Mouse (Mus musculus): ENCODE measurements around the gene Kifap3. TPM values are rescaled to one million over a fixed set of nuclear protein-coding genes. Genes with fewer than 3 reads are reported as not detected.
"Not testable (repeated sequence)": the region's sequence is repeated elsewhere in the genome, so short reads cannot be mapped to it uniquely, and the experiment has no call there.

Gene Kifap3
- polyA plus RNA-seq, 1 experiment: 2.7 TPM

GRCm38 (mm10) chr1:163821365-163821764 is 42.0 kb downstream of the Kifap3 start:
- no peaks in the 10 kb centered on the region for H3K4me1 ChIP-seq (replicated peaks; ENCODE audit: control insufficient read depth, insufficient read depth, low read length)
- H3K36me3 ChIP-seq (ENCODE audit: control insufficient read depth, insufficient read depth, low read length): no peaks in the 10 kb centered on the region
- TF ChIP-seq CTCF (IDR thresholded peaks at IDR 0.05; ENCODE audit: borderline replicate concordance, control insufficient read depth, extremely low read depth, insufficient read depth, low read length, poor library complexity): no peak
- TF ChIP-seq POLR2A (IDR thresholded peaks at IDR 0.05; ENCODE audit: control insufficient read depth, extremely low read depth, insufficient read depth, low read length, poor library complexity): no peak
- DNase-seq: no peak
- no peak overlapping the region for H3K27ac ChIP-seq (ENCODE audit: control insufficient read depth, insufficient read depth, low read length)
- H3K27me3 ChIP-seq (ENCODE audit: control insufficient read depth, insufficient read depth, low read length): no peaks in the 10 kb centered on the region
- H3K4me3 ChIP-seq (ENCODE audit: control insufficient read depth, insufficient read depth, low read length): no peak overlapping the region
- WGBS: 93% methylated on average over 4 of the region's 4 CpGs

GRCm38 (mm10) chr1:163829482-163829881 is 50.1 kb downstream of the Kifap3 start:
- Histone ChIP-seq H3K4me1 (replicated peaks; ENCODE audit: control insufficient read depth, insufficient read depth, low read length) (no peaks in the 10 kb centered on the region), H3K27me3 (ENCODE audit: control insufficient read depth, insufficient read depth, low read length) (no peaks in the 10 kb centered on the region), H3K36me3 (ENCODE audit: control insufficient read depth, insufficient read depth, low read length) (no peaks in the 10 kb centered on the region), H3K4me3 (ENCODE audit: control insufficient read depth, insufficient read depth, low read length) (no peak overlapping the region), H3K27ac (ENCODE audit: control insufficient read depth, insufficient read depth, low read length) (no peak overlapping the region)
- DNase-seq: no peak
- TF ChIP-seq POLR2A (IDR thresholded peaks at IDR 0.05; ENCODE audit: control insufficient read depth, extremely low read depth, insufficient read depth, low read length, poor library complexity): no peak
- no peak for TF ChIP-seq CTCF (IDR thresholded peaks at IDR 0.05; ENCODE audit: borderline replicate concordance, control insufficient read depth, extremely low read depth, insufficient read depth, low read length, poor library complexity)

GRCm38 (mm10) chr1:163834066-163834465 is 54.7 kb downstream of the Kifap3 start:
- DNase-seq: no peak
- Histone ChIP-seq H3K36me3 (ENCODE audit: control insufficient read depth, insufficient read depth, low read length) (no peaks in the 10 kb centered on the region), H3K27ac (ENCODE audit: control insufficient read depth, insufficient read depth, low read length) (no peak overlapping the region), H3K4me1 (replicated peaks; ENCODE audit: control insufficient read depth, insufficient read depth, low read length) (no peaks in the 10 kb centered on the region), H3K27me3 (ENCODE audit: control insufficient read depth, insufficient read depth, low read length) (no peaks in the 10 kb centered on the region), H3K4me3 (ENCODE audit: control insufficient read depth, insufficient read depth, low read length) (no peak overlapping the region)
- WGBS: 71% methylated on average over 1 of the region's 1 CpGs
- TF ChIP-seq CTCF (IDR thresholded peaks at IDR 0.05; ENCODE audit: borderline replicate concordance, control insufficient read depth, extremely low read depth, insufficient read depth, low read length, poor library complexity) (no peak), POLR2A (IDR thresholded peaks at IDR 0.05; ENCODE audit: control insufficient read depth, extremely low read depth, insufficient read depth, low read length, poor library complexity) (no peak)

GRCm38 (mm10) chr1:163835062-163835461 is 55.7 kb downstream of the Kifap3 start:
- 41% methylated on average over 2 of the region's 2 CpGs for WGBS

GRCm38 (mm10) chr1:163838482-163838881 is 59.1 kb downstream of the Kifap3 start:
- 98% methylated on average over 3 of the region's 3 CpGs for WGBS
- not testable (repeated sequence) for H3K27me3 ChIP-seq (ENCODE audit: control insufficient read depth, insufficient read depth, low read length); H3K27ac ChIP-seq (ENCODE audit: control insufficient read depth, insufficient read depth, low read length); H3K4me3 ChIP-seq (ENCODE audit: control insufficient read depth, insufficient read depth, low read length); H3K4me1 ChIP-seq (replicated peaks; ENCODE audit: control insufficient read depth, insufficient read depth, low read length); H3K36me3 ChIP-seq (ENCODE audit: control insufficient read depth, insufficient read depth, low read length); DNase-seq

More at GRCm38 (mm10) chr1:163835062-163835461, 55.7 kb downstream of the Kifap3 start:
- Histone ChIP-seq H3K4me1 (replicated peaks; ENCODE audit: control insufficient read depth, insufficient read depth, low read length) (no peaks in the 10 kb centered on the region), H3K36me3 (ENCODE audit: control insufficient read depth, insufficient read depth, low read length) (no peaks in the 10 kb centered on the region), H3K27me3 (ENCODE audit: control insufficient read depth, insufficient read depth, low read length) (no peaks in the 10 kb centered on the region), H3K27ac (ENCODE audit: control insufficient read depth, insufficient read depth, low read length) (no peak overlapping the region), H3K4me3 (ENCODE audit: control insufficient read depth, insufficient read depth, low read length) (no peak overlapping the region)
- no peak for DNase-seq
- TF ChIP-seq CTCF (IDR thresholded peaks at IDR 0.05; ENCODE audit: borderline replicate concordance, control insufficient read depth, extremely low read depth, insufficient read depth, low read length, poor library complexity): no peak
- no peak for TF ChIP-seq POLR2A (IDR thresholded peaks at IDR 0.05; ENCODE audit: control insufficient read depth, extremely low read depth, insufficient read depth, low read length, poor library complexity)

GRCm38 (mm10) chr1:163840555-163840954 is 61.2 kb downstream of the Kifap3 start:
- no peak for DNase-seq
- WGBS: 80% methylated on average over 8 of the region's 8 CpGs
- H3K4me1 ChIP-seq (replicated peaks; ENCODE audit: control insufficient read depth, insufficient read depth, low read length): no peaks in the 10 kb centered on the region
- TF ChIP-seq CTCF (IDR thresholded peaks at IDR 0.05; ENCODE audit: borderline replicate concordance, control insufficient read depth, extremely low read depth, insufficient read depth, low read length, poor library complexity): no peak
- no peak for TF ChIP-seq POLR2A (IDR thresholded peaks at IDR 0.05; ENCODE audit: control insufficient read depth, extremely low read depth, insufficient read depth, low read length, poor library complexity)
- H3K27ac ChIP-seq (ENCODE audit: control insufficient read depth, insufficient read depth, low read length): no peak overlapping the region
- H3K4me3 ChIP-seq (ENCODE audit: control insufficient read depth, insufficient read depth, low read length): no peak overlapping the region
- H3K27me3 ChIP-seq (ENCODE audit: control insufficient read depth, insufficient read depth, low read length): no peaks in the 10 kb centered on the region
- no peaks in the 10 kb centered on the region for H3K36me3 ChIP-seq (ENCODE audit: control insufficient read depth, insufficient read depth, low read length)

GRCm38 (mm10) chr1:163842238-163842637 is 62.9 kb downstream of the Kifap3 start:
- no peak for DNase-seq
- H3K36me3 ChIP-seq (ENCODE audit: control insufficient read depth, insufficient read depth, low read length): no peaks in the 10 kb centered on the region
- H3K27me3 ChIP-seq (ENCODE audit: control insufficient read depth, insufficient read depth, low read length): no peaks in the 10 kb centered on the region
- 78% methylated on average over 2 of the region's 2 CpGs for WGBS
- H3K4me3 ChIP-seq (ENCODE audit: control insufficient read depth, insufficient read depth, low read length): no peak overlapping the region
- no peak for TF ChIP-seq CTCF (IDR thresholded peaks at IDR 0.05; ENCODE audit: borderline replicate concordance, control insufficient read depth, extremely low read depth, insufficient read depth, low read length, poor library complexity)
- TF ChIP-seq POLR2A (IDR thresholded peaks at IDR 0.05; ENCODE audit: control insufficient read depth, extremely low read depth, insufficient read depth, low read length, poor library complexity): no peak
- no peak overlapping the region for H3K27ac ChIP-seq (ENCODE audit: control insufficient read depth, insufficient read depth, low read length)
- H3K4me1 ChIP-seq (replicated peaks; ENCODE audit: control insufficient read depth, insufficient read depth, low read length): no peaks in the 10 kb centered on the region

Measured in thymus, adult 2 months (tissue).